Mouse (Mus musculus): ENCODE measurements around the gene Srf.
A peak's percentile ranks its signal among the peaks of the same experiment; 100 is the strongest.

Srf gene

DNA sequence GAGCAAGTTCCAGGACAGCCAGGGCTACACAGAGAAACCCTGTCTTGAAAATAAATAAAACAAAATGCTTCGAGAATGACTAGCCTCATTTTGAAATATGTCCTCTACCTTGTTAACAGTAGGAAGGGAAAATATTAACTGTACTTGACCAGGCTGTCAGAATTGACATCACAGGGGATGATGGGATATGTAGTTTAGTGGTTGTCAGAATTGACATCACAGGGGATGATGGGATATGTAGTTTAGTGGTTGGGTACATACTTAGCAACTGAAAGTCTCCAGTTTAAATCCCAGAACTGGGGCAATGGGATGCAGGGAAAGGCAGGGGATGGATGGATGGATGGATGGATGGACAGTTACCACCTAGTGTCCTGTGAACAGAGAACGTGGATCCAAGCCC lies 42.6 kb downstream of the Srf start:
- no peak for DNase-seq

DNA sequence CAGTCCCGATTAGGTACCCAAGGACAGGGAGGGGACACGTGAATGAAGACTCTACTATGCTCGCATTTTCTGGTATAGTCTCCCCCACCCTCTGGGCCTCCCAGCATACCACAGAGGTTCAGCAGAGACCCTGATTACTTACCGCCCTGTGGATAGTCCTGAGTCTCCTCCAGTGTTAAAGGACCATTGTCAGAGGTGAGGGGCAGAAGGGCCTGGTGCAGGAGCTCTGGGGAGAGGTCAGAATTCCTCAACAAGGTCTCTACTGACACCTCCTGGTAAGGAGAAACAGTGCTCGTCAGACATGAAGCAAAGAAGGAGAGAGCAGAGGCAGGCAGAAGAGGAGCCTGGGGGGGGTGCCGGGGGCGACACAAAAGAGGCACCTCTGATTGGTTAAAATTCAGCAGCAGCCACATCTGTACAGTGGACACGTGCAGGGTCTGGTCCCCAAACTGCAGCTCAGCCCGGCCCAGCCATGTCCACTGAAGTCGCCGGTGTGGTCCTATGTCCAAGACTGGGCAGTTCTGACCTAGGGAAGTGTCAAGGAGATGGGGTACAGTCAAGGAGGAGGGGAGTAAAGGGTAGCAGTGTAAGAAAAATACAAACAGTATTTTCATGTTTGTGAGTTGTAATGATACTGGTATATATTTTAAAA lies 44.8 kb downstream of the Srf start:
- peak in 1 of 2 experiments; percentile 42 for DNase-seq

- DNase-seq, result peak; percentile 82 to 93
Observed at GRCm38 (mm10) chr17:46505617-46506016, 50.4 kb downstream of the Srf start.

DNA sequence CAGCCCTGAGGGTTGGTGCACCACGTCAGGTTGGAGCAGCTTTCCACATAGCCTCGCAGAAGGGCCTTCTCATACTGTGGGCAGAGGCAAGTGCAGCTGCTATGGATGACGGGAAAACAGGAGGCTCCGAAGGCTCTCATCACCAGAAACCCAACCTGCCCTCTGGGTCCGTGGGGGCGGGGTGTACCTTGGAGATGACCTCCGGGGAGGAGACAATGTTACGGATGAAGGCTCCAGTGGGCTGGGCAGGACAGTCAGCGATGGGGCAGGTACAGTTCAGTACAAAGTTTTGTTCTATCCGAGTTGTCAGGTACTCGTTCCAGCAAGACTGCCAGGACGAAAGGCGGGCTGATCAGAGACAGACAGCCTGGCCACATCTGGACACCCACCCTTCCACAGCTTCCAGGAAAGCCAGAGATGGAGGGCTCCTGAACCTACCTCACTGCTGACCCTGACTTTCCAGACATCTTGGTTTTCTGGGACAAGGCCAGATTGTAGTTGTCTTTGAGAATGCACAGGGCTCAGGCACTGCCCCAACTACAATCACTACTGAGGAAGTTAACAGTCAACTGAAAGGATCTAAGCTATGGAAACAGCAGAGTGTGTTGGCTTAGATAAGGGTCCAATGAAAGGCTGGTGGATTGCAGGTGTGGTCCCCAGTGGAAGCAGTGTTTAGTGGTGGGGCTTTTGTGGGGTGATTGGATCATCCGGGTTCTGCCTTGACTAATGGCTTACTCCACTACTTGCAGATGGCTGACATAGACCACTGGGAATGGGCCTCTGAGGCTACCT lies 51.9 kb downstream of the Srf start:
- DNase-seq, result peak; percentile 89 to 96

GRCm38 (mm10) chr17:46502775-46503174 lies 53.2 kb downstream of the Srf start:
- peak in 1 of 2 experiments; percentile 58 for DNase-seq

All from kidney, postnatal 25 days (tissue).